Mouse (Mus musculus): Measurements from ENCODE around the gene Trim3. TPM values are rescaled to one million over a fixed set of nuclear protein-coding genes. Genes with fewer than 3 reads are reported as not detected.

Trim3 gene
- polyA plus RNA-seq, 1 experiment from 2014 or later: 32.6 TPM

DNA sequence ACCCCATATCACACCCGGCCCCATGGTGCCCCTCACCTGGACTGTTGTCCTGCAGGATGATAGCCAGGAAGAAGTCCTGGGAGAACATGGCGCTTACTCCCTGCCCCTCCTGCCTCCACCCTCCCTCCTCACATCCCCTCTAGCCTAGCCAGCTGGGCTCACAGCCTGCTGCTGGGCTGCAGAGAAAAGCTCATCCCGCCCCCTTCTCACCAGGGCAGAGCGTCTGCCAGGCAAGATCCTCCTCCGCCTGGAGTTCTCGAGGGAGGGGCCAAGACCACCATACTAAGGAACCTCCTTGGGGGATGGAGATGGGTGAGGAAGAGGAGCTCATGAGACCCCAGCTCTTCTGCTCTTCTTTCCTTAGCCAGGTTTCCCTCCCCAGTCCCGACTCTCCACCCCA lies 64.8 kb downstream of the Trim3 start:
- 32% methylated on average over 7 of the region's 7 CpGs for WGBS
- peaks cover 47% of the 10 kb centered on the region for H3K36me3 ChIP-seq

DNA sequence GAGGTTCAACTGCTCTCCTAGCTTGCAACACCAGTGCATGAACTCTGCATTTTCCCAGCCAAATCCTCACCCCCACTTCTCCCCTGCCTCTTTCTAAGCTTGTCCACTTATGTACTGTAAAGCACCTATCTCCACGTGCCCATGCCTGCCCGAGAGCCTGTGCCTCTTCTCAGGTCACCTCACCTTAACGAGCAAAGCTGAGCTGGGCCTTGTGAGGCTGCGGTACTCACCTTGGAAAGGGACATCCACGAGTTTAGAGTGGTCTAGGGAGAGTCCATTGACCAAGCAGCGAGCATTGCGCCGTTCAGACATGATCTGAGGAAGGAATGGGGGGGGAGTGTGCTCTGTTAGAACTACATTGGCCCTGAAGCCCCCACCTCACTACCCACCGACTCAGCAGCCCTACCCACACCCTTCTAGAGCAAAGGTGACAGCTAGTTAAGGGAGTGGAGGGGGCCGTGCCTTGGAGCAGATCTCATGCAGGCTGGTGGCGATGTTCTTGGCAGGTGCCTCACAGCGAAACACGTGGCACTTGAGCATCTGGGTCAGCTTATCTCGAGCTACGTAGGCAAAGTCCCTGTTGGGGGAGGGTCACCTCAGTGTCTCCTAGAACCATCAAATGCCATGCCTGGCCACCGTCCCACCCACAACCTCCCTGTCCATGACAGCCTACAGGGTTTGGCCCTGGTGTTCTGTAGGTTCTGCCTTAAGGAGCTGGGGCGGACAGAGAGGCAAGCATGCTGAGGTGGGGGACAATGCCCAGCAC lies 68.1 kb downstream of the Trim3 start:
- H3K9me3 ChIP-seq: no peaks in the 10 kb centered on the region
- 71% methylated on average over 17 of the region's 17 CpGs for WGBS
- H3K4me3 ChIP-seq: no peak overlapping the region
- no peaks in the 10 kb centered on the region for H3K27me3 ChIP-seq (ENCODE audit: insufficient read depth, poor library complexity, severe bottlenecking)
- DNase-seq (ENCODE audit: low spot score): no peak
- peaks cover 25% of the 10 kb centered on the region for H3K4me1 ChIP-seq
- peaks cover 56% of the 10 kb centered on the region for H3K36me3 ChIP-seq
- no peak overlapping the region for H3K27ac ChIP-seq

More for the DNA sequence above, 64.8 kb downstream of the Trim3 start:
- H3K27me3 ChIP-seq (ENCODE audit: insufficient read depth, poor library complexity, severe bottlenecking): no peaks in the 10 kb centered on the region
- no peak overlapping the region for H3K4me3 ChIP-seq
- DNase-seq (ENCODE audit: low spot score): no peak
- H3K9me3 ChIP-seq: no peaks in the 10 kb centered on the region
- H3K4me1 ChIP-seq: peaks cover 33% of the 10 kb centered on the region
- H3K27ac ChIP-seq: no peak overlapping the region

DNA sequence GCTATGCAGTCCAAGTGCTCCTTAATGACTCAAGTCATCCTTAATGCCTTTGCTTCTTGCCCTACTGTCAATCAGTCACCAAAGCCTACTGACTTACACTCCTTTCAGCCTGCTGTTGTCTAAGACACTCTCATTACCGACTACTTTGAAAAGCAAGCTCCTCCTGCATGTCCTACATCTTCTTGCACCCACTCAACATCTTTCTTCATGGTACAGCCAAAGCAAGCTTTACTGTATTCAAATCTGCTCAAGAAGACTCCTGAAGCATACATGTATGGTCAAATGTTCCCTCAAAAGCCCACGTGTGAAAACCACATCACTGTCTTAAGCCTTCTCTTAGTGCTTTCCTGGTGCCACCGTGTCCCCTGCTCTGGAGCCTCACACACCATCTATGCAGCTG lies 70.0 kb downstream of the Trim3 start:
- no peak for DNase-seq (ENCODE audit: low spot score)
- H3K27ac ChIP-seq: no peak overlapping the region
- no peaks in the 10 kb centered on the region for H3K27me3 ChIP-seq (ENCODE audit: insufficient read depth, poor library complexity, severe bottlenecking)
- no peak overlapping the region for H3K4me3 ChIP-seq
- WGBS: 76% methylated on average over 3 of the region's 3 CpGs
- H3K4me1 ChIP-seq: peaks cover 7% of the 10 kb centered on the region
- peaks cover 67% of the 10 kb centered on the region for H3K36me3 ChIP-seq
- no peaks in the 10 kb centered on the region for H3K9me3 ChIP-seq

DNA sequence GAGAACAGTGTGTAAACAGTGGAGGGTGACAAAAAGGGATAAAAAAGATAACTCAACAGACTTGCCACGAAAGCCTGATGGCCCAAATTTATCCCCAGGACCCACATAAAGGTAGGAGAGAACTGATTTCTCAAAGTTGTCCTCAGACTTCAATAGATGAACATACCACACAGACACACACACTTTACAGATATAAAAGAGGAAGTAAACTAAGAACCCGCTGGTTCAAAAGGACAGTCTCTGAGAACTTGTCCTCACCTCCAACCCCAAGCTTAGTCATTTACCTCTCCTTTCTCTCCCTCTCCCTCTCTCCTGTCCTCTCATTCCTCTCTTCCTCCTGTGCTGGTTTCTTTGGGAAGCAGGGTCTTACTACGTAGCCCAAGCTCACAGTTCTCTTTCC lies 71.1 kb downstream of the Trim3 start:
- no peaks in the 10 kb centered on the region for H3K27me3 ChIP-seq (ENCODE audit: insufficient read depth, poor library complexity, severe bottlenecking)
- 80% methylated on average over 3 of the region's 3 CpGs for WGBS
- no peak for DNase-seq (ENCODE audit: low spot score)
- no peak overlapping the region for H3K27ac ChIP-seq
- peaks cover 72% of the 10 kb centered on the region for H3K36me3 ChIP-seq
- H3K9me3 ChIP-seq: no peaks in the 10 kb centered on the region
- peaks cover 6% of the 10 kb centered on the region for H3K4me1 ChIP-seq
- no peak overlapping the region for H3K4me3 ChIP-seq

DNA sequence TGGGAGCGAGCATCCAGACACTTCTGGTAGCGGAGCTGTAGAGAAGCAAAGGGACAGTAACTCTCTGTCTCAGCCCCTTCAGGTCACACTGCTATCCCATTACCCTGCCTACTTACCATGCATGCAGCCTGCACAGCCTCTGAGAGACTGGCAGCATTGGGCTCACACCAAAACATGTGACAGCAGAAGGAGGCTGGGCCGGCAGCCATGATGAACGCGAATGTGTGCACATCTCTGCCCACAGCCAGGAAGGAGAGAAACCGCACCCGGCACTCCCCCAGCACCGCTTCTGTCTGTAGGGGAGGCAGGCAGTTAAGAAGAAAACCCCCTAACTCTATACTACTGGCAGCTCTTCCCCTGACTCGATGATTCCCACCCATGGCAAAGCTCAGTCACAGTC lies 74.4 kb downstream of the Trim3 start:
- Histone ChIP-seq H3K36me3 (peaks cover 51% of the 10 kb centered on the region), H3K4me1 (peaks cover 15% of the 10 kb centered on the region), H3K27ac (no peak overlapping the region), H3K9me3 (no peaks in the 10 kb centered on the region), H3K4me3 (no peak overlapping the region), H3K27me3 (ENCODE audit: insufficient read depth, poor library complexity, severe bottlenecking) (no peaks in the 10 kb centered on the region)
- 95% methylated on average over 9 of the region's 9 CpGs for WGBS
- no peak for DNase-seq (ENCODE audit: low spot score)

DNA sequence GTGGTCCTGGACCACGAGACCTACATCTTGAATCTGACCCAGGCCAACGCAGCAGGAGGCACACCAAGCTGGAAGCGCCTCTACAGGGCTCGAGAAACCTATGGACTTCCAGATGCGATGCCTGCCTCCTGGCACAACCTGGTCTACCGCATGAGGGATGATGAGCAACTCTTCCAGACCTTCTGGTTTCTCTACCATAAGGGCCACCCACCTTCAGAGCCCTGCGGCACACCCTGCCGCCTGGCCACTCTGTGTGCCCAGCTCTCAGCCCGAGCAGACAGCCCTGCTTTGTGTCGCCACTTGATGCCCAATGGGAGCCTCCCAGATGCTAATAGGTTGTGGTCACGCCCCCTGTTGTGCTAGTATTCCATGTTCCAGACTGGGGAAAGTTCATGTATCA lies 75.7 kb downstream of the Trim3 start:
- H3K4me1 ChIP-seq: peaks cover 15% of the 10 kb centered on the region

DNA sequence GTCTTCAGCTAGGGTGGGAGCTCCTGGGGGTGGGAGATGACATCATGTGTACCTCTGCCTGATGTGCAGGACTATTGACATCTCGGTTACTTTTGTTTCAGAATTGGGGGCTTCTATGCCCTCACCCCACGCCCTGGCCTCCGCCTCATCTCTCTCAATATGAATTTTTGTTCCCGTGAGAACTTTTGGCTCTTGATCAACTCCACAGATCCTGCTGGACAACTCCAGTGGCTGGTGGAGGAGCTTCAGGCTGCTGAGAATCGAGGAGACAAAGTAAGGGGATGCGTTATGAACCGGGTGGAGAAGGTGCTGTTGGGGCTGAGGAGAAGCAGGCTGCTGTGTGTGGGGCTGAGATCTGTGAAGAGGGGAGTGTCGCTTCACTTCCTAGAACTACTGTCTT lies 77.0 kb downstream of the Trim3 start:
- H3K27ac ChIP-seq: no peak overlapping the region
- no peak for DNase-seq (ENCODE audit: low spot score)
- peaks cover 15% of the 10 kb centered on the region for H3K4me1 ChIP-seq
- no peaks in the 10 kb centered on the region for H3K27me3 ChIP-seq (ENCODE audit: insufficient read depth, poor library complexity, severe bottlenecking)
- 87% methylated on average over 8 of the region's 8 CpGs for WGBS
- no peaks in the 10 kb centered on the region for H3K9me3 ChIP-seq
- H3K36me3 ChIP-seq: peaks cover 34% of the 10 kb centered on the region
- no peak overlapping the region for H3K4me3 ChIP-seq

More for the DNA sequence above, 75.7 kb downstream of the Trim3 start:
- no peaks in the 10 kb centered on the region for H3K27me3 ChIP-seq (ENCODE audit: insufficient read depth, poor library complexity, severe bottlenecking)
- DNase-seq (ENCODE audit: low spot score): no peak
- H3K9me3 ChIP-seq: no peaks in the 10 kb centered on the region
- H3K4me3 ChIP-seq: no peak overlapping the region
- no peak overlapping the region for H3K27ac ChIP-seq
- peaks cover 42% of the 10 kb centered on the region for H3K36me3 ChIP-seq
- 80% methylated on average over 11 of the region's 11 CpGs for WGBS

DNA sequence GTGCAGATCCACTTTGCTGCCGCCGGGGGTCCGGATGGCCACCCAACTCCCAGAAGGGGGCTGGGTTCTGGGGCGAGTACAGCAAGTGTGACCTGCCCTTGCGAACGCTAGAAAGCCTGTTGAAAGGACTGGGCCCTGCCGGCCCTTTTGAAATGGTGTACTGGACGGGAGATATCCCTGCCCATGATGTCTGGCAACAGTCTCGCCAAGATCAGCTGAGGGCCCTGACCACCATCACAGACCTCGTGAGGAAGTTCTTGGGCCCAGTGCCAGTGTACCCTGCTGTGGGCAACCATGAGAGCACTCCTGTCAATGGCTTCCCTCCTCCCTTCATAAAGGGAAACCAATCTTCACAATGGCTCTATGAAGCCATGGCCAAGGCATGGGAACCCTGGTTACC lies 77.8 kb downstream of the Trim3 start:
- Histone ChIP-seq H3K4me3 (peak overlapping the region; percentile 70), H3K27me3 (ENCODE audit: insufficient read depth, poor library complexity, severe bottlenecking) (no peaks in the 10 kb centered on the region), H3K9me3 (no peaks in the 10 kb centered on the region), H3K27ac (no peak overlapping the region), H3K4me1 (peaks cover 15% of the 10 kb centered on the region), H3K36me3 (peaks cover 30% of the 10 kb centered on the region)
- 88% methylated on average over 10 of the region's 10 CpGs for WGBS
- DNase-seq (ENCODE audit: low spot score): no peak

Other genes starting within 250 kb of the Trim3 start
- 37.6 and 44.4 TPM in 2 replicates for gene Fam160a2, start 233.5 kb downstream of the Trim3 start, polyA plus RNA-seq (2016; fragmentation: Nextera tagmentation; extraction: Ambion mirVana)
- gene Cnga4, start 229.0 kb downstream of the Trim3 start, polyA plus RNA-seq (2016; fragmentation: Nextera tagmentation; extraction: Ambion mirVana): not detected in 2 replicates
- 0.09 and 0.31 TPM in 2 replicates for gene Cckbr, start 207.8 kb downstream of the Trim3 start, polyA plus RNA-seq (2016; fragmentation: Nextera tagmentation; extraction: Ambion mirVana)
- gene Cavin3, start 151.3 kb downstream of the Trim3 start, polyA plus RNA-seq (2016; fragmentation: Nextera tagmentation; extraction: Ambion mirVana): 67.0 and 74.0 TPM in 2 replicates
- gene Smpd1, start 79.2 kb downstream of the Trim3 start, polyA plus RNA-seq (2016; fragmentation: Nextera tagmentation; extraction: Ambion mirVana): 39.9 and 60.4 TPM in 2 replicates
- 68.6 and 70.6 TPM in 2 replicates for gene Apbb1, start 51.9 kb downstream of the Trim3 start, polyA plus RNA-seq (2016; fragmentation: Nextera tagmentation; extraction: Ambion mirVana)
- gene Hpx, start 33.4 kb downstream of the Trim3 start, polyA plus RNA-seq (2016; fragmentation: Nextera tagmentation; extraction: Ambion mirVana): 0.43 and 7.4 TPM in 2 replicates
- gene Timm10b, start 6.5 kb upstream of the Trim3 start, polyA plus RNA-seq (2016; fragmentation: Nextera tagmentation; extraction: Ambion mirVana): 179 and 200 TPM in 2 replicates
- 45.0 and 56.2 TPM in 2 replicates for gene Arfip2, start 6.8 kb upstream of the Trim3 start, polyA plus RNA-seq (2016; fragmentation: Nextera tagmentation; extraction: Ambion mirVana)
- 33.0 and 37.9 TPM in 2 replicates for gene Gm45799, start 7.0 kb upstream of the Trim3 start, polyA plus RNA-seq (2016; fragmentation: Nextera tagmentation; extraction: Ambion mirVana)
- 0.55 and 0.58 TPM in 2 replicates for gene Dnhd1, start 17.3 kb upstream of the Trim3 start, polyA plus RNA-seq (2016; fragmentation: Nextera tagmentation; extraction: Ambion mirVana)
- 371 and 403 TPM in 2 replicates for gene Ilk, start 103.0 kb upstream of the Trim3 start, polyA plus RNA-seq (2016; fragmentation: Nextera tagmentation; extraction: Ambion mirVana)
- gene Rrp8, start 103.8 kb upstream of the Trim3 start, polyA plus RNA-seq (2016; fragmentation: Nextera tagmentation; extraction: Ambion mirVana): 30.9 and 40.6 TPM in 2 replicates
- gene Taf10, start 110.8 kb upstream of the Trim3 start, polyA plus RNA-seq (2016; fragmentation: Nextera tagmentation; extraction: Ambion mirVana): 153 and 184 TPM in 2 replicates
- gene Tpp1, start 118.7 kb upstream of the Trim3 start, polyA plus RNA-seq (2016; fragmentation: Nextera tagmentation; extraction: Ambion mirVana): 76.5 and 95.2 TPM in 2 replicates
- gene Dchs1, start 154.1 kb upstream of the Trim3 start, polyA plus RNA-seq (2016; fragmentation: Nextera tagmentation; extraction: Ambion mirVana): 4.2 and 8.6 TPM in 2 replicates
- 279 and 357 TPM in 2 replicates for gene Mrpl17, start 177.5 kb upstream of the Trim3 start, polyA plus RNA-seq (2016; fragmentation: Nextera tagmentation; extraction: Ambion mirVana)